Mouse (Mus musculus) CH12.LX (cell line): ENCODE measurements around the gene Pkp4. TPM values are rescaled to one million over a fixed set of nuclear protein-coding genes. Genes with fewer than 3 reads are reported as not detected.

Experiments
- DNase-seq: peaks from one replicate; pipeline ENCODE4 v3.0.0-alpha.2; 2013; ENCODE audit errors: extremely low read depth
- H3K27ac ChIP-seq: 2 replicates; pipeline ENCODE4 v1.5.1; 2012; ENCODE audit warnings: low read depth, mild to moderate bottlenecking, control low read depth, moderate library complexity; ENCODE audit not compliant: insufficient read depth
- H3K27me3 ChIP-seq: replicated peaks from 2 replicates; pipeline ENCODE3; 2012; ENCODE audit warnings: inconsistent platforms
- H3K36me3 ChIP-seq, 2 experiments: replicated peaks in 1 of 2; 2 replicates each; pipeline versions ENCODE3 to v1.6.1; 2012; ENCODE audit warnings: inconsistent platforms in 1 of 2, low read length in 1 of 2, mild to moderate bottlenecking in 1 of 2, mixed read lengths in 1 of 2, moderate library complexity in 1 of 2; ENCODE audit not compliant: control insufficient read depth in 1 of 2, insufficient read depth in 1 of 2
- H3K4me1 ChIP-seq, 2 experiments: 2 replicates each; pipeline ENCODE4 v1.6.1; 2012; ENCODE audit warnings: inconsistent platforms in 1 of 2, moderate library complexity in 1 of 2; ENCODE audit not compliant: insufficient read depth in 2 of 2, control insufficient read depth in 1 of 2
- H3K4me2 ChIP-seq: 2 replicates; pipeline ENCODE4 v1.6.1; 2012; ENCODE audit warnings: low read depth, mild to moderate bottlenecking, control low read depth; ENCODE audit not compliant: poor library complexity, insufficient read depth, severe bottlenecking
- H3K4me3 ChIP-seq, 3 experiments: fragments of 150-350 bp in 1 of 3; sonication (generic) in 1 of 3; replicated peaks in 1 of 3; 2 replicates each; pipeline versions ENCODE3 to v1.5.1; 2011 to 2012; ENCODE audit warnings: low read depth in 2 of 3, low read length in 2 of 3, mild to moderate bottlenecking in 2 of 3, moderate library complexity in 2 of 3, control low read depth in 1 of 3, improper control_type of control experiment in 1 of 3, inconsistent platforms in 1 of 3, mixed read lengths in 1 of 3; ENCODE audit not compliant: poor library complexity in 1 of 3
- H3K79me2 ChIP-seq: replicated peaks from 2 replicates; pipeline ENCODE4 v1.6.1; 2012; ENCODE audit warnings: mild to moderate bottlenecking, moderate library complexity; ENCODE audit not compliant: control insufficient read depth, poor library complexity, insufficient read depth, severe bottlenecking; ENCODE audit errors: extremely low read depth
- H3K9ac ChIP-seq: 2 replicates; pipeline ENCODE4 v1.6.1; 2012; ENCODE audit warnings: low read depth, mild to moderate bottlenecking, control low read depth, moderate library complexity; ENCODE audit not compliant: insufficient read depth
- H3K9me3 ChIP-seq: replicated peaks from 2 replicates; pipeline ENCODE3; 2012; ENCODE audit warnings: low read length, inconsistent platforms, mixed read lengths
- CHD1 ChIP-seq: IDR thresholded peaks from 2 replicates; pipeline ENCODE4 v1.6.1; 2012; ENCODE audit warnings: low read depth, low read length, improper control_type of control experiment, inconsistent platforms
- E2F4 ChIP-seq: IDR thresholded peaks from 2 replicates; pipeline ENCODE4 v1.6.1; 2011; ENCODE audit warnings: low read depth, low read length, improper control_type of control experiment; ENCODE audit not compliant: insufficient replicate concordance
- ELF1 ChIP-seq: IDR thresholded peaks from 2 replicates; pipeline ENCODE4 v1.6.1; 2014; ENCODE audit warnings: low read depth, mild to moderate bottlenecking, inconsistent platforms, low read length, improper control_type of control experiment
- ETS1 ChIP-seq: conservative IDR thresholded peaks from 2 replicates; pipeline ENCODE4 v1.6.1; 2012; ENCODE audit warnings: low read depth, mild to moderate bottlenecking, inconsistent platforms, low read length, improper control_type of control experiment, moderate library complexity
- GABPA ChIP-seq: IDR thresholded peaks from 2 replicates; pipeline ENCODE4 v1.6.1; 2012; ENCODE audit warnings: low read depth, low read length, improper control_type of control experiment, inconsistent platforms; ENCODE audit not compliant: insufficient replicate concordance
- JUN ChIP-seq: IDR thresholded peaks from 2 replicates; pipeline ENCODE4 v1.6.1; 2011; ENCODE audit warnings: low read depth, mild to moderate bottlenecking, low read length, improper control_type of control experiment, moderate library complexity; ENCODE audit not compliant: insufficient read depth
- KAT2A ChIP-seq: IDR thresholded peaks from 2 replicates; pipeline ENCODE4 v1.6.1; 2012; ENCODE audit warnings: low read length, improper control_type of control experiment, inconsistent platforms; ENCODE audit not compliant: insufficient replicate concordance
- MAFK ChIP-seq: IDR thresholded peaks from 2 replicates; pipeline ENCODE4 v1.6.1; 2011; ENCODE audit warnings: low read length, improper control_type of control experiment; ENCODE audit not compliant: insufficient replicate concordance
- MAZ ChIP-seq: IDR thresholded peaks from 2 replicates; pipeline ENCODE4 v1.6.1; 2012; ENCODE audit warnings: low read depth, mild to moderate bottlenecking, inconsistent platforms, low read length, improper control_type of control experiment, moderate library complexity
- MXI1 ChIP-seq: IDR thresholded peaks from 2 replicates; pipeline ENCODE4 v1.6.1; 2011; ENCODE audit warnings: mild to moderate bottlenecking, low read depth, low read length, improper control_type of control experiment
- POLR2A ChIP-seq: IDR thresholded peaks from 2 replicates; pipeline ENCODE4 v1.6.1; 2011; ENCODE audit warnings: low read depth, mild to moderate bottlenecking, improper control_type of control experiment, low read length
- RAD21 ChIP-seq: IDR thresholded peaks from 2 replicates; pipeline ENCODE4 v1.6.1; 2011; ENCODE audit warnings: low read depth, mild to moderate bottlenecking, low read length, improper control_type of control experiment, moderate library complexity
- RCOR1 ChIP-seq: conservative IDR thresholded peaks from 2 replicates; pipeline ENCODE4 v1.6.1; 2012; ENCODE audit warnings: low read depth, mild to moderate bottlenecking, inconsistent platforms, low read length, improper control_type of control experiment
- SIN3A ChIP-seq: IDR thresholded peaks from 2 replicates; pipeline ENCODE4 v1.6.1; 2012; ENCODE audit warnings: low read length, improper control_type of control experiment, inconsistent platforms
- SMC3 ChIP-seq: IDR thresholded peaks from 2 replicates; pipeline ENCODE4 v1.6.1; 2011; ENCODE audit warnings: low read depth, low read length, improper control_type of control experiment
- TBP ChIP-seq: conservative IDR thresholded peaks from 2 replicates; pipeline ENCODE4 v1.6.1; 2011; ENCODE audit warnings: low read depth, low read length, improper control_type of control experiment
- USF1 ChIP-seq: IDR thresholded peaks from 2 replicates; pipeline ENCODE4 v1.6.1; 2014; ENCODE audit warnings: low read depth, mild to moderate bottlenecking, inconsistent platforms, low read length, improper control_type of control experiment
- USF2 ChIP-seq: conservative IDR thresholded peaks from 2 replicates; pipeline ENCODE4 v1.6.1; 2011; ENCODE audit warnings: low read depth, low read length, improper control_type of control experiment
- ZC3H11A ChIP-seq: IDR thresholded peaks from 2 replicates; pipeline ENCODE4 v1.6.1; 2012; ENCODE audit warnings: low read depth, mild to moderate bottlenecking, inconsistent platforms, low read length, improper control_type of control experiment
- dilution Hi-C: fragments of 300-500 bp; cut with MboI; formaldehyde crosslinking; loops from 2 replicates; pipeline ENCODE4 v1.14.3; 2020; ENCODE audit warnings: low sequenced_read_pairs; ENCODE audit not compliant: extremely low pct_unique_long_range_greater_than_20kb, extremely low pct_ligation_motif_present
- in situ Hi-C: fragments of 300-500 bp; cut with MboI; formaldehyde crosslinking; loops from 3 replicates; pipeline ENCODE4 v1.14.3; 2019; ENCODE audit warnings: low sequenced_read_pairs, low pct_ligation_motif_present, low pct_unique_long_range_greater_than_20kb, mixed read lengths
- polyA plus RNA-seq: library from polyadenylated mRNA; unstranded; fragments of >175 nt; gene quantifications from 2 replicates; pipeline ENCODE4 v1.2.1, GENCODE M21; 2012; ENCODE audit warnings: low read depth; ENCODE audit not compliant: insufficient read length
- total RNA-seq, 2 experiments: library from RNA; depleted of rRNA; stranded (reverse); fragments of 300-350 nt in 1 of 2; fragments of >200 nt in 1 of 2; gene quantifications; 2 replicates each; pipeline ENCODE4 v1.2.3; 2012 to 2014

The Pkp4 gene
- total and polyA plus RNA-seq, 3 experiments, result not detected

- H3K4me1 ChIP-seq, result no peaks in the 10 kb centered on the region
- peaks cover 66% of the 10 kb centered on the region for H3K9me3 ChIP-seq
- no peaks in the 10 kb centered on the region for H3K27me3 ChIP-seq
- no peak overlapping the region for H3K4me3 ChIP-seq
- no peak overlapping the region for H3K9ac ChIP-seq
- DNase-seq, result no peak
- dilution Hi-C loops (no loop called here), in situ Hi-C loops (no loop called here)
- H3K79me2 ChIP-seq, result no peaks in the 10 kb centered on the region
- no peak overlapping the region for H3K27ac ChIP-seq
- H3K4me2 ChIP-seq, result no peak overlapping the region
- no peaks in the 10 kb centered on the region for H3K36me3 ChIP-seq
- no peak for TF ChIP-seq SMC3
- no peak for TF ChIP-seq JUN
- no peak for TF ChIP-seq RAD21
- no peak for TF ChIP-seq KAT2A
- TF ChIP-seq RCOR1, result no peak
- TF ChIP-seq USF2, result no peak
- no peak for TF ChIP-seq MAZ
- no peak for TF ChIP-seq USF1
- no peak for TF ChIP-seq SIN3A
- TF ChIP-seq ZC3H11A, result no peak
- TF ChIP-seq POLR2A, result no peak
- TF ChIP-seq TBP, result no peak
- TF ChIP-seq MAFK, result no peak
- TF ChIP-seq ETS1, result no peak
- TF ChIP-seq MXI1, result no peak
Measured at GRCm38 (mm10) chr2:59308055-59308454, 147.4 kb downstream of the Pkp4 start.

- in situ Hi-C loops, result no loop called here
- no peaks in the 10 kb centered on the region for H3K36me3 ChIP-seq
- no peaks in the 10 kb centered on the region for H3K27me3 ChIP-seq
- no peak for TF ChIP-seq RCOR1
- TF ChIP-seq SMC3, result no peak
- no peak for TF ChIP-seq ELF1
- TF ChIP-seq ETS1, result no peak
- no peak for TF ChIP-seq E2F4
- no peak for TF ChIP-seq CHD1
- TF ChIP-seq GABPA, result no peak
- TF ChIP-seq, all 38 proteins: peak for 0
- H3K9me3 ChIP-seq, result peaks cover 63% of the 10 kb centered on the region
- no peak overlapping the region for H3K9ac ChIP-seq
- no peak overlapping the region for H3K27ac ChIP-seq
- no peak overlapping the region for H3K4me2 ChIP-seq
- H3K4me3 ChIP-seq, result no peak overlapping the region
- H3K4me1 ChIP-seq, result no peaks in the 10 kb centered on the region
- dilution Hi-C loops, result no loop called here
- H3K79me2 ChIP-seq, result no peaks in the 10 kb centered on the region
- DNase-seq, result no peak
Measured at GRCm38 (mm10) chr2:59313293-59313692, 152.6 kb downstream of the Pkp4 start.
